Mouse (Mus musculus): Measurements from ENCODE around the gene Myof.

Gene Myof

GRCm38 (mm10) chr19:37876605-37877245 lies 166.7 kb downstream of the Myof start:
- no peak for DNase-seq (ENCODE audit: low spot score)

DNA sequence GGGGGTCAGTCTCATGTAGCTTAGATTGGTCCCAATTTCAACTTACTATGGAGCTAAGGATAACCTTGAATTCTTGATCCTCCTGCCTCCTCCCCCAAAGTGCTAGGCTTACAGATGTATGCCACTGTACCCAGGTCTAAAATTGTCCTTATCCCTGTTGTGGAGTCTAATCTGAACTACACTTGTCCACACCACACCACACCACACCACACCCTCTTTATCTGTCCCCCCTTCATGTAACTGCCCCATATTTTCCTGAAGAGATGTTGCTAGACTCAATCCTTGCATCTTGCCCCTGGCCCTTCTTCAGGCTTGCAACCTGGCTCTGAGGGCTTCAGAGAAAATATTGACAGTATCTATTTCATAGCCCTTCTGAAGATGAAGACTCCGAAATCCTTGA lies 169.9 kb downstream of the Myof start:
- no peak for DNase-seq (ENCODE audit: low spot score)

DNA sequence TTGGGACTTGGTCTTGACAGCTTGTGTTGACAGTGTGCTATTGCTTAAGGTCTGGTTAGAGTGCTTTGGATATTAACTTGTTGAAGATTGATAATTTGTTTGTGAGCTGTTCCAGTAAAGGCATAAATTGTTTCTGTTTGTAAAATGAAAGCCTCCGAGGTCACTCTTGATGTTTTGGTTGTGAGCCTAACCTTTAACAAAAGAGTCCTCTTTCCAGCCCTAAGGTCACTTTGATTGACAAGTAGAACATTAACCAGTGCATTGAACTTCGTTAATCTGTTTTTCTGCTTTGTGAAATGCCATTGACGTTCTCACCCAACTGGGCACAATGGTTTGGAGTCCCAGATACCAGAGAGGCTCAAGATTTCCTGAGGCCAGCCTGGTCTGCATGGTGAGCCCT lies 175.8 kb downstream of the Myof start:
- no peak for DNase-seq (ENCODE audit: low spot score)

GRCm38 (mm10) chr19:37866994-37867393 lies 176.4 kb downstream of the Myof start:
- no peak for DNase-seq (ENCODE audit: low spot score)

DNA sequence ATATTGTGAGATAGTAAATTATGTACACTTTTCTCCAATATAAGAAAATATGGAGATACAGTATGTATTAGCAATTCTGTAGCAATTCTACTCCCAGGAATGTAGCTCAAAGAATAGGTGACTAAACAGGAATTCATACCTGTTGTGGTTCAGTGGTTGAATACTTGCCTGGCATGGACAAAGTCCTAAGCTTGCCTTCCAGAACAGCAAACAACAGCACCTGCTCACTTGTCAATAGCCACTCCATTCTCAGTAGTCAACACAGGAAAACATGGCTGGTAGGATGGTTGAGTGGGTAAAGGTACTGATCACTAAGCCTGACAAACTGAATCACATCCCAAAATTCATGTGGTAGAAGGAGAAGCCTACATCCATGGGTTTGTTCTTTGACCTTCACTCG lies 182.2 kb downstream of the Myof start:
- no peak for DNase-seq (ENCODE audit: low spot score)

DNA sequence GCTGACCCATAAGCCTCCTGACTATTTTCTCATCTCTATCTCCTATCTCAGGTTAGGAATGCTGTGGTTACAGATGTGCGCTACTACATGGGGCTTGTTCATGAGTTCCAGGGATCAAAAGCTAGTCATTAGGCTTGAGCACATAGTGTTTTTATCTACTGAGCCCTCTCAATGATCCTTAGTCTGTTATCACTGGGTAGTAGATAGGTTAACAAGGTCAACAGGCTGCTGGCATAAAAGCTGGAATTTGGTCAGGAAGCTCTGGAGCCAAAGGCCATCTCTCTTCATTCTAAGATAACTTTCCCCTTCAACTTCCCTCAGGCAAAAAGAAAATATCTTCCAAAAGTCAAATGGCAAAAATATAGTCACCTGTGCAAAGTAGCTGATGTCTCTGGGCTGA lies 183.1 kb downstream of the Myof start:
- no peak for DNase-seq (ENCODE audit: low spot score)

- no peak for DNase-seq (ENCODE audit: low spot score)
These were observed 184.8 kb downstream of the Myof start for GRCm38 (mm10) chr19:37858406-37859081.

GRCm38 (mm10) chr19:37852056-37852455 lies 191.3 kb downstream of the Myof start:
- no peak for DNase-seq (ENCODE audit: low spot score)

GRCm38 (mm10) chr19:37851590-37852038 lies 191.8 kb downstream of the Myof start:
- no peak for DNase-seq (ENCODE audit: low spot score)
